Mouse (Mus musculus) kidney, adult 18-20 months (tissue): Measurements from ENCODE around the gene Rplp1.

Source experiments
- DNase-seq: peaks from one replicate; pipeline ENCODE4 v3.0.0; 2021

Rplp1 gene

DNA sequence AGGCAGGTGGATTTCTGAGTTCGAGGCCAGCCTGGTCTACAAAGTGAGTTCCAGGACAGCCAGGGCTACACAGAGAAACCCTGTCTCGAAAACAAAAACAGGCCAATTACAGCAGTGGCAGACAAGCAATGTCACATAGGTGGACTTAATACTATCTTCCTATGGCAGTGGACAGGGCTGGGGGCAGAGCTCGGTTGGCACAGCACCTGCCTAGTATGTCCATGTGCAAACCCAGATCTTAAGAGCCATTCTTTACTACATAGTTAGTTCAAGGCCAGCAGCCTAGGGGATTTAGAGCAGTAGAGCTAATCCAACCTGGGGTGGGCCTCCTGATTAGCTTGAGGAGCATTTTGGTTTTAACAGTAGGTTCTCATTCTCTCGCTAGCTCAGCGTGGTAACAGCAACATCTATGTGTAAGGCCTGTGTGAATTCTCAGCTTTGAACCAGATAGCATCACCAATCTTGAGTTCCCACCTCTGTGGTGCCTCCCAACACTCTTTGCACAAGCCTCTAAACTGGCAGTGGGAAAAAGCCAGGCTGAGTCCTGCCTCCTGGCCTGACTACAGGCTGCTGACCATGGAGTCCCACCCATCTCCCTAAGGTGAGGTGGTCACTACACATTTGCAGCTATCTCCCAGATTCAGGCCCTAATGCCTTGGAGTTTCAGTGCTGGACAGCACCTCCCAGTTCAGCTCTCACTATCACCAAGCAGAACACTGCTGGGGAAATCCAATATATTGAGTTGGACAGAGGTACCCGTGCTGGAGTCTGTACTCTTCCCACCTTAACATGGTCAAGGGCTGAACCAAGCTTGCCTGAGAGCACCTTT is 2.8 kb downstream of the Rplp1 start:
- no peak for DNase-seq

GRCm38 (mm10) chr9:61910526-61911256 is 3.7 kb downstream of the Rplp1 start:
- DNase-seq = no peak

DNA sequence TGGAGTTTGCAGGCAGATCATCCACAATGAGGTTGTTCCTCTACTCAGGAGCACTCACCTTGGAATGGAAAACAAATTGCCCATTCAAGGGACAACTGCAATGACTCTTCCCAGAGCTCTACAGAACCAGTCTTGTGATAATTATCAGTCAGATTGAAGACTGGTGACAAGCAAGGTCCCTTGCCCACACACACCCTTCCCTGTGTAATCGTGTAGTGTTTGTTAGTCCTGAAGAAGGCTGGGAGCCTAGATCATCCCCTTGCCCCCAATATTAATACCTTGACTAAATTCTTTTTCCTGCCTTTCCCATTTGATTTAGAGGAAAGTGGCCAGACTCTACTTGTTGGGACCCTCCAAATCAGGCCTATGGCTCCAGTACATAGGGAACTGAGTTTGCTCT is 4.7 kb downstream of the Rplp1 start:
- DNase-seq = no peak

DNA sequence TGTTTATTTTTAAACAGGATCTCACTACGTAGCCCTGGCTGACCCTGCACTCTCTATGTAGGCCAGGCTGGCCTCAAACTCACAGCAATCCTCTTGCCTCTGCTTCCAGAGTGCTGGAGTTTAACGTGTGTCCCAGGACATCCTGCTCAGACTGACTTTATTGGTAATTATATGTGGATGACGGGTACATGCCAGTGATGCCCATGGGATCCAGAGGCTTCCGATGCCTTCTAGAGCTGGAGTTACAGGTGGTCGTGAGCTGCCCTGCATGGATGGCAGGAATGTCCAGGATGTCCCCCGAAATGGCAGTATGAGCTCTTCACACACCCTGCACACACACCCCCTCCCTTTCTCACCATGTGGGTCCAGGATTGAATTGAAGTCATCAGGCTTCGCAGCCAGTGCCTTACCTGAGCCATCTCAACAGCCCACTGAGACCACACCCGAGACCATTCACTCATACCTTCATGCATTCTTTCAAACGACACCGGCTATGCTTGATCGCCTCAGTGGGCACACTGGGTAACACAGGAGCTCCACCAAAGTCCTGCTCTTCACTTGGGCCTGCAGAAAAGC is 5.4 kb downstream of the Rplp1 start:
- no peak for DNase-seq

DNA sequence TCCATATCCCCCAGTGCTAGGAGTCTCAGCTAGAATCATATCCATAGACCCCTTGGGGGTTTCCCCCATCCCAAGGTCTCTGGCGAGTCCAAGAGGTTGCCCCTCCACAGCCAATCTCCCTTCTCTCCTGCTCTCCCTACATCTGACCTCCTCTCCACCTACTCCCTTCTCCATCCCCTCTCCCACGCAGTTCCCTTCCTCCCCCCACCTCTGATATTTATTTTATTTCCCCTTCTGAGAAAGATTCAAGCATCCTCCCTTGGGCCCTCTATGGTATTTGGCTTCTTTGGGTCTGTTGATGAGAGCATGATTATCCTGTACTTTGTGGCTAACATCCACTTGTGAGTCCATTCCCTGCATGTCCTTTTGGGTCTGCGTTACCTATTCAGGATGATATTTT is 6.0 kb downstream of the Rplp1 start:
- DNase-seq = no peak

DNA sequence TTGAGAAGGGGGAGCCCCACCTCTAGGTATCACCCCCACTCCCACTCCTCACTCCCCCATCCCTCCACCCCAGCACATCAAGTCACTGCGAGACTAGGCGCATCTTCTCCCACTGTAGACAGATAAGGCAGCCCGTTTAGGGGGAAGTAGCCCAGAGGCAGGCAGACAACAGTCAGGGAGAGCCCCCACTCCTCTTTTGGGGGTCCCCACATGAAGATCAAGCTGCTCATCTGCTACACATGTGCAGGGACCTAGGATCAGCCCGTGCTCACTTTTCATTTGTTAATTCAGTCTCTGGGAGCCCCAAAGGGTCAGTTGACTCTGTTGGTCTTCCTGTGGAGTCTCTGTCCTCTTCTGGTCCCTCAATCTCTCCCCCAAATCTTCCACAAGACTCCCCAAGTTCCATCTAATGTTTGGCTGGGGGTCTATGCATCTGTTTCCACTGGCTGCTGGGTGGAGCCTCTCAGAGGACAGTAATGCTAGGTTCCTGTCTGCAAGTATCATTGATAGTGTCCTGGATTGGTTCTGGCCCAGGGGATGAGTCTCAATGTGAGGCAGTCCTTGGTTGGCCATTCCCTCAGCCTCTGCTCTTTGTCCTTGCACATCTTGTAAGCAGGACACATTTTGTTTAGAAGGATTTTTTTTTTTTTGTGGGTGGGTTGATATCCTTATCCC is 6.6 kb downstream of the Rplp1 start:
- no peak for DNase-seq

GRCm38 (mm10) chr9:61906912-61907311 is 7.4 kb downstream of the Rplp1 start:
- peak; percentile 47 for DNase-seq

GRCm38 (mm10) chr9:61905576-61905975 is 8.8 kb downstream of the Rplp1 start:
- DNase-seq = no peak

- DNase-seq = no peak
Measured at GRCm38 (mm10) chr9:61904201-61904600, 10.1 kb downstream of the Rplp1 start.

DNA sequence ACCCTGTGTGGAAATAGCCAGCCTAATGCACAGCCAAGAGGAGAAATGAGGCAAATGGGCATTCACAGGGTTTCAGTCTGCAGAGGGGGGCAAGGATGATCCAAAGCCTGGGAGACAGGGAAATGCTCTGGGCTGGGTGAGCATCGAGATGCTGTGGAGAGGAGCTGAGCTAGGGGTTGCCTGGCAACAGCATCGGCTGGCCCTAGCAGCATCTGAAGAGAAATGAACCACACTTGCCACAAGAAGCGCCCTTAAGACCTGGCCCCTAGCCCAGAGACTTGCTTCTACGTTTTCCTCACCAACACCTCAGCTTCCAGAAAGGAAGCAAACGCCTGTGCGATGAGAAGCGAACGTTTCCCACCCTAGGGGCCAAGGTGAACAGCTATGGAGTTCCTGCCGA is 11.9 kb downstream of the Rplp1 start:
- DNase-seq = no peak

- no peak for DNase-seq
Measured at GRCm38 (mm10) chr9:61901574-61901973, 12.8 kb downstream of the Rplp1 start.

DNA sequence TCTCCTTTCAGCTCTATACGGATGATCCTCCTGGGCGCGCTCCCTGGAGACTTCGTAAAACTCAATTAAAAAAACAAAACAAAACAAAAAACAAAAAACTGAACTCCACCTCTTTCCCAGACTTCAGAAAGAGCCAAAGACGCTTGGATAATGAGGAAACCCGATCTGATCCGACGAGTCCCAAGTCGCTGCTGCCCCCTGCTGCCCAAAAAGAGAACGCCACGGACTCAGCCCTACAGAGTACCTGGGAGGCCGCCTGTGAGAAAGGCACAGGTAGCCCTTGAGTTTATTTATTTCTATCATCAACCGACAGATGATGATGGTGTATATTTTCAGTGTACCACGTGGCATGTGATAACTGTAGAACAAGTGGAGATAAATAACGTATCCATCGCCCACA is 14.5 kb downstream of the Rplp1 start:
- peak; percentile 90 for DNase-seq

DNA sequence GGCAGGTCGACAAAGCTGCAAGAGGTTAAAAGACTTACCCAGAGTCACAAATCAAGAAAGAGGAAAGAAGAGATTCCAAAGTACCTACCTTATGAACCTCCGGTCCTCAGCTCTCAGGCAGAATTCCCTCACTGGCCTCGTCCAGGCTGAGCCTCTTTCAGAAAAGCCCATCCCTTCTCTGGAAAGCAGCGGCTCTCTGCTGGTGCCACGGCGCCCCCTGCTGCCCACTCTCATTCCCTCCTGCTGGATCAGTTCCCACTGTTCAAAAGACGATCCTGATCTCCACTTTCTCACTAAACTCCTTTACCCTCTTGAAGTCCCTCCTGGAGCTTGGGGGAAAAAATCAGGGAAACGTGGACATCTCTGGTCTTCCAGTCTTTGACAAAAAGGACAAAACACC is 15.9 kb downstream of the Rplp1 start:
- DNase-seq = peak; percentile 85

DNA sequence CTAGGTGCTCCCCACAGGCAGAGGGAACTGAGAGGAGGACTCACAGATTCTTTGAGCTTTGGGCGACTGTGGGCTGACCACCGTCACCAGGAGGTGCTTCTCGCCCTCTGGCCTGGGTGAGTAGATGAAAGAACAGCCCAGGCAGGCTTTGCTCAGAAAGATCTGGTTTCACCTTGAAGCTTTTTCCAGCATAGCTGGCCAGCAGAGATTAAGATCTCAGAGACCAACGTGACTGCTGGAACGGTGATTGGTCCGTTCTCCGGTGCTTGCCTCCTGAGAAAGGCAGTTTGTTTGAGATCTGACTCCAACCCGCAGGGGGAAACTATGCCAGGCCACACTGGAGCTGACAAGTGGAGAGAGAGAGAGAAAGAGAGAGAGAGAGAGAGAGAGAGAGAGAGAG is 19.3 kb downstream of the Rplp1 start:
- DNase-seq = peak; percentile 50

DNA sequence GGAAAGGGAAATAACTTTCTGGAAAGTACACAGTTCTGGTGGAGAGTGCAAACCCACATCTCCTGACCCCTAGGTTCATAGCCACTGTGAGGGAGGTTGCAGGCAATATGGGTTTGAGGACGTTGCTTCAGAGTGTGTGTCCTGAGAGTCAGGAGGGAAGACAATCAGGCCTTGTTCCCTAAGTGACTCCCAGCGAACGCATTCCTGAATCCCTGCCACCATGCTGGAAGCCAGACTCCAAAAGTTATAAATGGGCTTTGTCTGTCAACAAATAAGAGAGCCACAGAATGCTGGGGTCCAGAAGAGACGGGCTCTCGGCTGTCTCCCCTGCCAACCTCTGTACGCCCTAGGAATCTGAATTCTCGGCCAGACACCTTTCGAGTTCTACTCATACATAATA is 24.5 kb downstream of the Rplp1 start:
- no peak for DNase-seq

- no peak for DNase-seq
Measured at GRCm38 (mm10) chr9:61887661-61888379, 26.5 kb downstream of the Rplp1 start.

DNA sequence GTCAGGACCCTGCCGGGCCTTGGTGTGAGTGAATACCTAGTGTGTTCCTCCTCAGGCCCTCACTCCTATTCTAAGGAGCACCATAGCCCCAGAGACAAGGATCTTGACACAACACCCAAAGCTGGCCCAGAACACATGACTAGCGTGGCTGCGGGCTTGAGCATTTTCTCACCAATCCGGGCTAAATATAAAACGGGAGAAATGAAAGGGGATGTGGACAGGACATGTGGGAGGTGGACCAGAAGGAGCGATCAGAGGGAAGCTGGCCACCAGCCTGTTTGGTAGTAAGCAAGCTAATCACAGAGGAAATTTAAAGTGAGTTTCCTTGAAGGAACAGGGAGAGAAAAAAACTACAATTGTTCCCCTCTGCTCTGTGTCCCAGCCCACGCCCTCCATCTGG is 28.4 kb downstream of the Rplp1 start:
- DNase-seq = no peak

- no peak for DNase-seq
Measured at GRCm38 (mm10) chr9:61884936-61885335, 29.4 kb downstream of the Rplp1 start.

DNA sequence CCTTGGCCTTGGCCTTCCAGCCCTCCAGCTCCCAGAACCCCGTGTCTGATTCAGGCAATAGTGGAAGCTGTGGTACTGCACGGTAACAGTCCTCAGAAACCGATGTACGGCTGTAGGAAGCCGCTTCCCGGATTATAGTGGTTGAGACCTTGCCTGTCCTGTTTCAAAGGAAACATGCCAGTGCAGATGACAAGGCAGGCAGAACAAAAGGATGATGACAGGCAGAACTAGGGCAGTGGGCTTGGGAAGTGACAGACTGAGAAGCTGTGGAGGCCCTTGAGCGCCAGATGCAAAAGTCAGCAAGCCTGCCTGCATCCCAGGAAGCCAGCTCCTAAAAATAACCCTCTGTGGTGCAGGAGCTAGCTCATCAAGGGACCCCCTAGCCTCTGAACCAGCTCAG is 30.0 kb downstream of the Rplp1 start:
- DNase-seq = no peak

GRCm38 (mm10) chr9:61882179-61882578 is 32.2 kb downstream of the Rplp1 start:
- DNase-seq = no peak

GRCm38 (mm10) chr9:61878889-61879288 is 35.5 kb downstream of the Rplp1 start:
- DNase-seq = peak; percentile 70

DNA sequence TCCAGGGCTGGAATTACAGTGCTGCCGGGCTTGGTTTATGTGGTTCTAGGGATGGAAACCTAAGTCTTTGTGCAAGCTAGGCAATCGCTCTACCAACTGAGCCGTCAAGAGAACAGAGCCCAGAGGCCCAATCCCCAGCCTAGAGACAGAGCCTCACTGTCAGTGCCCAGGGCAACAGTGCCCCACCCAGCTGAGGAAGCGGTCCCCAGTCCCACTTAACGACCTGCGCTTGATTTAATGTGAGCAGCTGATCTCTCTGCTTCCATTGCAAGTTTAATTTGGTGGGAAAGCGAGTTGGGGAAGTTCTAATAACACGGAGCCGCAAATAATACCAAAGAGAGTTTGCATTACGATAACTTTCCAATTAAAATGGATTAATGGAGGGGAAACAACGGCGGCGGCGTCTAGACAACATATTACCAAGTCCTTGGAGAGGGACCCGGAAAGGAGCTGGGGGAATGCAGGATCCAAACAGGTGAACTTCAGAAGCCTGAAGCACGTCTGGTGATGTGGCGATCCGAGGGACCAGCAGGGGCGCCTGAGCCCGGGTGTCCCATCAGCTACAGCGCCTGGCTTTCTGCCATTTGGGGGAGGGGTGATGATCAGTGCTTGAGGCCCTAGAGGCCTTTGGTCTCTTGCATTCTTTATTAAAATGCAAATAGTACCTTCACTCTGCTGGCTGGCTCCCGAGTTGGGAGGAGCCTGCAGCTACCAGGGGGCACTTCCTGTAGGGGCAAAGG is 36.8 kb downstream of the Rplp1 start:
- DNase-seq = peak; percentile 48
